Mouse (Mus musculus): Measurements from ENCODE around the gene Npc2. TPM values are rescaled to one million over a fixed set of nuclear protein-coding genes. Genes with fewer than 3 reads are reported as not detected.
A peak's percentile ranks its signal among the peaks of the same experiment; 100 is the strongest.

Gene Npc2
- polyA plus RNA-seq, 1 experiment from 2014 or later, result 80.7 TPM

DNA sequence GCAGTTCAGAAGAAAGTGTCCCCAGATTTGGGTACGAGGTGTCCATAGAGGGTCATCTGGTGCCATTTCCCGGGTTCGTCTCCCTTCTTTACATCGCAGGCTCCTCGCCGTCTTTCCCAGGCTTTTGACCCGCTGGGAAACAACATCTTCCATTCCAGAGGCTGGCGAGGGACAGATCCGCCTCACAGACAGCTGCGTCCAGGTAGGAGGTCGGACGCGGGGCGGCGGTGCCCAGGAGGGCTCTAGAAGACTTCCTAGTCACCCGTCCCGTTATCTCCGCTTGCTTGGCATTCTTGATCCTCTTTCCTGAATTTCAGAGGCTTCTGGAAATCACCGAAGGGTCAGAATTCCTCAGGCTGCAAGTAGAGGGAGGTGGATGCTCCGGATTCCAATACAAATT, 524 bp upstream of the Npc2 start:
- Histone ChIP-seq H3K27me3 (no peaks in the 10 kb centered on the region), H3K9me3 (no peaks in the 10 kb centered on the region), H3K4me3 (peak overlapping the region; percentile 63), H3K4me1 (peaks cover 35% of the 10 kb centered on the region), H3K9ac (replicated peaks) (peak overlapping the region; percentile 76), H3K27ac (replicated peaks) (peak overlapping the region; percentile 55), H3K4me2 (replicated peaks) (peak overlapping the region; percentile 85), H3K36me3 (peaks cover 5% of the 10 kb centered on the region; the same call in 1 of the 2 replicates)
- ATAC-seq (replicated peaks), result no peak
- WGBS, result under 1% methylated on average over 20 of the region's 20 CpGs

DNA sequence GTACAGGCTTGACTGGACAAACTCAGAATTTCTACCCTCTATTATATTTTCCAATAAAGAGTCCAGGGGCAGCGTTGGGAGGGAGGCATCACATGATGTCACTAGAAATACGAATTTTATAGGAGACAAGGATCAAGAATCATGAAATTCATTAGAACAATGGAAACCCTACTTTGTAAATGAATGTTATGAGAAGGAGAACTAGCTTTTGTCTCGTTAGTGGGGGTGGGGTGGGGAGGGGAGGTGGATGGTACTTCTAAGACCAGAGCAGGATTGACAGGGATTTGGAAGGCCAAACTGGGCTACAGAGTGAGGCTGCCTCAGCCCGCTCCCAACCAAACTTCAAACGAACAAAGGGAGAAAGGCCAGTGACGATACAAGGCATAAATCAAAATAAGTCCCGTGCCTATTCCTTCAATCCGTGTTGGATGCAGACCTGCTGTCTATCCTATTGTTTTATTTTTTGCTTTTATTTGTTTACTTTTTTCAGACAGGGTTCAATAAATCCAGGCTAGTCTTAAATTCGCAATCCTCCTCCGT, 901 bp downstream of the Npc2 start:
- Histone ChIP-seq H3K4me2 (replicated peaks) (peak overlapping the region; percentile 52), H3K36me3 (peaks cover 5% of the 10 kb centered on the region; the same call in 1 of the 2 replicates), H3K9ac (replicated peaks) (peak overlapping the region; percentile 63), H3K27me3 (no peaks in the 10 kb centered on the region), H3K4me1 (peaks cover 35% of the 10 kb centered on the region), H3K4me3 (peak overlapping the region; percentile 63), H3K9me3 (no peaks in the 10 kb centered on the region), H3K27ac (replicated peaks) (peak overlapping the region; percentile 87)
- no peak for ATAC-seq (replicated peaks)
- WGBS, result 2% methylated on average over 10 of the region's 10 CpGs

DNA sequence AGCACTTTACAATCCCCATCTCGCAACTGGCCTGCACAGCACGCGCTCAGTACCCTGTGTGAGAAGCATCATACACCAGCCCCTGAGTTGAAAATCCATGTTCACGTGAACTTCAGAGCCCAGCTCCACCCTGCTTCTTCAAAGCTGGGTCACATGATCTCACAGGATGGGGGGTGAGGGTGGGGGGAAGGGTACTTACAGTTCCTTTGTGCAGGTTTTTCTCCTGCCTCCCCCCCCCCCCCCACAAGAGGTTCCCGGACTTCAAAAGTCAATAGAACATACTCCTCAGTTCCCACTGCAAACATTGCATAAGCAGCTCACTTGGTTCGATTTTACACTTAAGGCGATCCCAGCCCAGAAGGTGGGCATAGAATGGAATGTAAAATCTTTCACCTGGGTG, 3.3 kb downstream of the Npc2 start:
- peaks cover 35% of the 10 kb centered on the region for H3K4me1 ChIP-seq
- no peaks in the 10 kb centered on the region for H3K9me3 ChIP-seq
- WGBS, result 85% methylated on average over 7 of the region's 7 CpGs
- H3K27me3 ChIP-seq, result no peaks in the 10 kb centered on the region
- H3K4me3 ChIP-seq, result no peak overlapping the region
- no peak overlapping the region for H3K9ac ChIP-seq (replicated peaks)
- no peak overlapping the region for H3K4me2 ChIP-seq (replicated peaks)
- H3K36me3 ChIP-seq, result peaks cover 16% of the 10 kb centered on the region
- ATAC-seq (replicated peaks), result no peak
- no peak overlapping the region for H3K27ac ChIP-seq (replicated peaks)

DNA sequence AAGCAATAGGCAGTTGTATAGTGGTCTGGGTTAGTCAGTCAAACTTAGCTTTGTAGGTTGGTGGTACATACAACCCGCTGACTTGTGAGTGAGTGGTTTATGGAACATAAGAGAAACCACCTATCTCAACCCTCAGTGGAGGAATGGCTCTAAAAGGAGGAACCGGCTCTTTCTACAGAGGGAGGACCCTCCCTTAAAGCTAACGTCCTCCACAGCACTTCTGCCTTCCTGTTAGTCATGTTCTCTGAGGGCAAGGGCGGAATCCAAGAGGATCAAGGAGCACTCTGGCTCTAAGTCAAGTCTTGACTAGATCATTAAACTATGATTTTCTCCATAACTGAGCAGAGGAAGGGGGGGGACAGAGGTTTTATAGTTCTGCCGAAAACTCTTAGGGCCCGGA, 5.4 kb downstream of the Npc2 start:
- peaks cover 34% of the 10 kb centered on the region for H3K36me3 ChIP-seq
- H3K27me3 ChIP-seq, result no peaks in the 10 kb centered on the region
- no peak overlapping the region for H3K27ac ChIP-seq (replicated peaks)
- WGBS, result 92% methylated on average over 6 of the region's 6 CpGs
- H3K9ac ChIP-seq (replicated peaks), result no peak overlapping the region
- no peak for ATAC-seq (replicated peaks)
- H3K4me1 ChIP-seq, result peaks cover 24% of the 10 kb centered on the region
- no peaks in the 10 kb centered on the region for H3K9me3 ChIP-seq
- H3K4me2 ChIP-seq (replicated peaks), result no peak overlapping the region
- no peak overlapping the region for H3K4me3 ChIP-seq

DNA sequence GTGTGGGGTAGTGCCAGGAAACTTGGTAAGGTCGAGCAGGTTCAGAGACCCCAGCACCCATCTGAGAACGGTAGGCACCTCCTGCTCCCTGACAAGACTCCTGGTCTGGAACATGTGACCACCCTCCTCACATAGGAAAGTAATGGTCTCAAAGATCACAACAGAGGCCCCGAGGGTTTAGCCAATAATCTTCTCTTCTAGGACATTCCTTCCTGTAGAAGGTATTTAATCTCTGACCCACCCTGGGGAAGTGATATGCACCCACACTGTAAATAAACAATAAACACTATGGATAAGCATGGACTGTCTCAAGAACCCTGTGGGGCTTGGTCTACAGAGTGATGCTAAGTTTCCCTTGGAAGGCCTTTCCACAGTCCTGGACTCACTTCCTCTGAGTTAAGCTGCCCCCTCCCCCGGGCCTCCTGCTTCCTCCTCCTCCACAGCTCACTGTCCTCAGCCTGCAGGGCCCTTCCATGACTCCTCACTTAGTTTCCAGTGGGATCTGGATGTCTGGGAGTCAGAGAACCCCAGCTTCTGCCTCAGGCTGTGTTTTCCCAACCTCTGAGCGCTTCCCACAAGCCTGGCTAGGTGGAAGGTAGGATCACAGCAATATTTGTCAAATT, 6.7 kb downstream of the Npc2 start:
- H3K4me1 ChIP-seq, result peaks cover 15% of the 10 kb centered on the region
- 93% methylated on average over 5 of the region's 5 CpGs for WGBS
- no peak overlapping the region for H3K9ac ChIP-seq (replicated peaks)
- peaks cover 34% of the 10 kb centered on the region for H3K36me3 ChIP-seq
- H3K9me3 ChIP-seq, result no peaks in the 10 kb centered on the region
- no peak overlapping the region for H3K4me3 ChIP-seq
- H3K27me3 ChIP-seq, result no peaks in the 10 kb centered on the region
- no peak overlapping the region for H3K27ac ChIP-seq (replicated peaks)
- no peak for ATAC-seq (replicated peaks)
- H3K4me2 ChIP-seq (replicated peaks), result no peak overlapping the region

DNA sequence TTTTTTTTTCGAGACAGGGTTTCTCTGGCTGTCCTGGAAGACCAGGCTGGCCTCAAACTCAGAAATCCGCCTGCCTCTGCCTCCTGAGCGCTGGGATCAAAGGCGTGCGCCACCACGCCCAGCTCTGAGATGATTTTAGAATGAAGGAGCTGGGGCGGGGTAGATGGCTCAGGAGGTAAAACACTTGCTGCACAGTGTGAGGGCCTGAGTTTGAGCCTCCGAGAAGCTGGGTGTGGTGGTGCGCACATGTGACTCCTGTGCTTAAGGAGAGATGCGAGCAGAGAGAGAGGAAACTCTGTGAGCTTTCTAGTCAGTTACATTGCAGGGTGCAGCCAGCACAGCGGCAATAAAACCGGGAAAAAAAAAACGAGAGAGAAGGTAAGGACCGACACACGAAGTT, 7.4 kb downstream of the Npc2 start:
- Histone ChIP-seq H3K27ac (replicated peaks) (no peak overlapping the region), H3K4me2 (replicated peaks) (no peak overlapping the region), H3K4me3 (no peak overlapping the region), H3K9ac (replicated peaks) (no peak overlapping the region), H3K27me3 (no peaks in the 10 kb centered on the region), H3K9me3 (no peaks in the 10 kb centered on the region), H3K4me1 (peaks cover 7% of the 10 kb centered on the region), H3K36me3 (peaks cover 34% of the 10 kb centered on the region)
- ATAC-seq (replicated peaks), result no peak
- 92% methylated on average over 15 of the region's 15 CpGs for WGBS

DNA sequence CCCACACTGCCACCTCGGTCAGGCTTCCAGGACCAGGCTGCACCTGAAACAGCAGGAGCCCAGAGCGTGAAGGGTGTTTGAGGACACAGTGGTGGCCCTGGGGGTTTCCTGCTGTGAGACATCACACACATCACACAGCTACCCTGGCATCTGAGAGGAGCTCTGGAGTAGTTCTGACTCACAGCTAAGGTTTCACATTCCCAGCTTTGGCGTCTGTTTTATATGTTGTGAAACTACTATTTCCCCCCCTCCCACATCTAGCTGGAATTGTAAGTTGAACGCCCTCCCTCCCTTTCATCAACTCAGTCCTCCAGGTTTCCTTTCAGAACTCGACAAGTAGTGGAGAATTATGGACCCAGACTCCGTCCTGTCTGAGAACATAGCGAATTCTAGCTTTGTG, 8.2 kb downstream of the Npc2 start:
- ATAC-seq (replicated peaks), result no peak
- H3K4me2 ChIP-seq (replicated peaks), result no peak overlapping the region
- H3K9me3 ChIP-seq, result no peaks in the 10 kb centered on the region
- H3K27me3 ChIP-seq, result no peaks in the 10 kb centered on the region
- no peak overlapping the region for H3K9ac ChIP-seq (replicated peaks)
- H3K36me3 ChIP-seq, result peaks cover 34% of the 10 kb centered on the region
- no peak overlapping the region for H3K27ac ChIP-seq (replicated peaks)
- 91% methylated on average over 7 of the region's 7 CpGs for WGBS
- H3K4me3 ChIP-seq, result no peak overlapping the region
- 0 out of 2 replicates have a peak, but pooled peaks cover 2% of the 10 kb centered on the region for H3K4me1 ChIP-seq

DNA sequence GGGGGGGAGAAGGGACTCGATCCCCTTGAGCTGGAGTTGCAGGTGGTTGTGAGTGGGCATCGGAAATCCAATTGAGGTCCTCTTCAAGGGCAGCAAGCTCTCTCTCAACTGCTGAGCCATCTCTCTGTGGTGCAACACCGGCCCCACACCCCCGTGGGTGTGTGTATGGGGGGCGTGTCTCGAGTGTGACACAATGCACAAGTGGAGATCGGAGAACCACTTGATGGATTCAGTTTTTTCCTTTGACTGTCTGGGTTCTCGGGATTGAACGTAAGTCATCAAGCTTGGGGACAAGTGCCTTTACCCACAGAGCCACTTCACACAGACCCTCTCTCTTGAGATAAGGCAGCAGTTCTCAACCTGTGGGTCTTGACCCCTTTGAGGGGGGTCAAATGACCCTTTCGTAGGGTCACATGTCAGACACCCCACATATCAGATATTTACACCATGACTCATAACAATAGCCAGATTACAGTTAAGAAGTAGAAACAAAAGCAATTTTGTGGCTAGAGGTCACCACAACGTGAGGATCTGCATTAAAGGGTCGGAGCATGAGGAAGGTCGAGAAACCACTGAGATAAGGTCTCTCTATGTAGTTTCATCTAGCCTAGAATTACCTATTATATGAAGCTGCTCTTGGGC, 9.3 kb downstream of the Npc2 start:
- no peaks in the 10 kb centered on the region for H3K4me1 ChIP-seq
- no peak for ATAC-seq (replicated peaks)
- peaks cover 37% of the 10 kb centered on the region for H3K36me3 ChIP-seq
- no peak overlapping the region for H3K4me3 ChIP-seq
- H3K9ac ChIP-seq (replicated peaks), result no peak overlapping the region
- WGBS, result 93% methylated on average over 13 of the region's 13 CpGs
- no peaks in the 10 kb centered on the region for H3K9me3 ChIP-seq
- H3K4me2 ChIP-seq (replicated peaks), result no peak overlapping the region
- no peaks in the 10 kb centered on the region for H3K27me3 ChIP-seq
- no peak overlapping the region for H3K27ac ChIP-seq (replicated peaks)

DNA sequence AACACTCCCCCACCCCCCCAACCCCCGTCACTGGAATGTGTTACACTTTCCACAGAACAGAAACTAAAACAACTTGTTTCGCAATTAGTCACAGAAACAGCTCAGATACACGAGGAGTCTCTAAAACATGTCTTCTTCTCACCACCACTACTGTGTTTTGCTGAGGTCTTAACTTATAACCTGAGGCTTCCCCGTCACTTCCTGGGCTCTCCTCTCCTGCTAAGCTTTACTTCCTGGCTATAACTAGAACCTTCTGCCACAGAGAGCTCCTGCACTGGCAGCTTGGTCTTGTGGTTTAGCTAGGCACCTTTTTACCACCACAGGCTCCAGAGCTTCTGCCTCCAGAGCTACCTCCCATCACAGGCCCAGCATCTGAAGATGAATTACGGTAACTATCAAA, 10.4 kb downstream of the Npc2 start:
- no peak overlapping the region for H3K9ac ChIP-seq (replicated peaks)
- H3K27me3 ChIP-seq, result no peaks in the 10 kb centered on the region
- H3K4me2 ChIP-seq (replicated peaks), result no peak overlapping the region
- 92% methylated on average over 5 of the region's 5 CpGs for WGBS
- no peak overlapping the region for H3K4me3 ChIP-seq
- no peak for ATAC-seq (replicated peaks)
- peaks cover 44% of the 10 kb centered on the region for H3K36me3 ChIP-seq
- no peak overlapping the region for H3K27ac ChIP-seq (replicated peaks)
- no peaks in the 10 kb centered on the region for H3K9me3 ChIP-seq
- H3K4me1 ChIP-seq, result no peaks in the 10 kb centered on the region

DNA sequence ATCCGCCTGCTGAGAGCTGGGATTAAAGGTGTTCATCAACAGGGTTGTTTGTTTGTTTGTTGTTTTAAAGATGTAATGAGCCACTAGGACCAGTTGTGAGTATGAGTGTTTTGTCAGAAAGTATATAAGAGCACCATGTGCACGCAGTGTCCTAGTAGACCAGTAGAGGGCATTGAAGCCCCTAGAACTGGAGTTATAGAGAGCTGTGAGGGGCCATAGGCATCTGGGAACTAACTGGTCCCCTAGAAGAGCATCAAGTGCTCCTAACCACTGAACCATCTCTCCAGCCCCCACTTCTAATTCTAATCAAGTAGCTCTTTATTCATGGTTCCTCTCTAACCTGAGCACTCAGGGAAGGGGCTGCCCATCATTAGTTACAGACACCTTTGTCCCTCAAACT, 13.9 kb downstream of the Npc2 start:
- Histone ChIP-seq H3K27ac (replicated peaks) (no peak overlapping the region), H3K9ac (replicated peaks) (no peak overlapping the region), H3K27me3 (no peaks in the 10 kb centered on the region), H3K4me1 (0 out of 2 replicates have a peak, but pooled peaks cover 7% of the 10 kb centered on the region), H3K36me3 (peaks cover 44% of the 10 kb centered on the region), H3K4me3 (no peak overlapping the region), H3K4me2 (replicated peaks) (no peak overlapping the region), H3K9me3 (no peaks in the 10 kb centered on the region)
- 89% methylated on average over 2 of the region's 2 CpGs for WGBS
- no peak for ATAC-seq (replicated peaks)

DNA sequence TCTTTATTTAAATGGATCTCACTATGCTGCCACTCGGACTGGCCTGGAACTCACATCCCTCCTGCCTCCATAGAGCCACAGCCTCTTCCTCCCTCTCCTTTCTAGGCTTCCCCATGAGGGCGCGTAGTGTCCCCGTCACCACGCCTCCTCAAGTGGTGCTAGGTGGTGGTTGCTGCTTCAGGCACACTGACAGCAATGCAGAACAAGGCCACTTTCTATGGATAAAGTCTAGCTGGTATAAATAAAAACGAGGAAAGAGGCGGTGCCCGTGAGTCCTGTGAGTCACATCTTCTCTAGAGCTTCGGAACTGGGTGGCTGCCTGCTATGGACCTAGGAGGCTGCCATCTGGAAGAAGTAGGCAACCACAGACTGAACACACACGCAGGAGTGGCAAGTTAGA, 16.9 kb downstream of the Npc2 start:
- Histone ChIP-seq H3K4me2 (replicated peaks) (no peak overlapping the region), H3K36me3 (peaks cover 31% of the 10 kb centered on the region), H3K4me1 (peaks cover 28% of the 10 kb centered on the region), H3K27me3 (no peaks in the 10 kb centered on the region), H3K9ac (replicated peaks) (no peak overlapping the region), H3K9me3 (no peaks in the 10 kb centered on the region), H3K4me3 (no peak overlapping the region), H3K27ac (replicated peaks) (no peak overlapping the region)
- ATAC-seq (replicated peaks), result no peak
- WGBS, result 90% methylated on average over 10 of the region's 10 CpGs

DNA sequence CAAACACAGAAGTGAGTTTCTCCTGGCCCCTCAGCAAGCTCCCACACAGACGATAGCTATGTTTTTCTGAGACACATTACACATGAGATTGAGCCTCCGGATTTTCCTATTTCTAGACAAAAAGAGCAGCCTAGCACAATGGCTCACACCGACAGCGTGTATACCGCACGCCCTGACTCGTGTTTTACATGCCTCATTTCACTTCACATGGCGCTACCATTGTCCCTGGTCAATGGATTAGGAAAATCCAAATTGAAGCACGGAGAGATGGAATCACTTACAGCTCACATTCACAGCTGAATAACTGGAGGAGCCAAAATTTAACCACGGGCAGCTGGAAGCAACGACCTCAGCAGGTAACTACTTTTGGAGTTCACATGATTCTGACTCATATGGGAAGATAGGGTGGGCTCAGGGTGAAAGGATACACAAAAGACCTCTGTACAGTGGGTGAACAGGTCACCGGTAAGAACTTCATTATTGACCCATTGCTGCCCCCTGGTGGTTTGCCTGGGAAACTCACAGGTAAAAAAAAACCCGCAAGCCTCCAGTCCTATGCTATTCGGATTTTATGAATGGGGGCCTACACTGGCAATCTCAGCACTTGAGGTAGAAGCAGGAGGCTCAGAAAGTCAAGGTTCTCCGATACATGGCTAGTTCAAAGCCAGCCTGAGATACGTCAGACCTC, 17.8 kb downstream of the Npc2 start:
- peaks cover 31% of the 10 kb centered on the region for H3K36me3 ChIP-seq
- H3K4me3 ChIP-seq, result no peak overlapping the region
- WGBS, result 18% methylated on average over 16 of the region's 16 CpGs
- H3K27ac ChIP-seq (replicated peaks), result peak overlapping the region; percentile 11; the same call in 1 of the 2 replicates
- no peaks in the 10 kb centered on the region for H3K27me3 ChIP-seq
- 0 out of 2 replicates have a peak, but pooled peaks have one; percentile 24 for ATAC-seq (replicated peaks)
- peaks cover 28% of the 10 kb centered on the region for H3K4me1 ChIP-seq
- no peak overlapping the region for H3K4me2 ChIP-seq (replicated peaks)
- H3K9ac ChIP-seq (replicated peaks), result no peak overlapping the region
- no peaks in the 10 kb centered on the region for H3K9me3 ChIP-seq
